Mouse (Mus musculus) thymus, postnatal 0 days (tissue): ENCODE measurements around the gene Trim31. TPM values are rescaled to one million over a fixed set of nuclear protein-coding genes. Genes with fewer than 3 reads are reported as not detected.

Experiments used
- DNase-seq: peaks from one replicate; pipeline ENCODE4 v3.0.0-alpha.2; 2015; ENCODE audit warnings: low spot score
- polyA plus RNA-seq: library from polyadenylated mRNA; unstranded; fragments of >200 nt; fragmentation: Nextera tagmentation; extraction: Ambion mirVana; gene quantifications from 2 replicates; pipeline ENCODE4 v1.2.1, GENCODE M21; 2015

Trim31 gene
- polyA plus RNA-seq, 1 experiment from 2014 or later, result 0.16 TPM

- DNase-seq, result no peak
These were observed 1.3 kb upstream of the Trim31 start for GRCm38 (mm10) chr17:36896583-36896982.

- no peak for DNase-seq
These were observed 853 bp upstream of the Trim31 start for GRCm38 (mm10) chr17:36897065-36897464.

- DNase-seq, result no peak
These were observed 1.5 kb downstream of the Trim31 start for GRCm38 (mm10) chr17:36899376-36899775.

GRCm38 (mm10) chr17:36900001-36900400 lies 2.1 kb downstream of the Trim31 start:
- DNase-seq, result no peak

GRCm38 (mm10) chr17:36900691-36901090 lies 2.8 kb downstream of the Trim31 start:
- DNase-seq, result peak; percentile 5

- no peak for DNase-seq
These were observed 5.7 kb downstream of the Trim31 start for GRCm38 (mm10) chr17:36903651-36904050.

- DNase-seq, result no peak
These were observed 10.3 kb downstream of the Trim31 start for GRCm38 (mm10) chr17:36908235-36908634.

- DNase-seq, result no peak
These were observed 11.9 kb downstream of the Trim31 start for GRCm38 (mm10) chr17:36909802-36910201.

GRCm38 (mm10) chr17:36912031-36912430 lies 14.1 kb downstream of the Trim31 start:
- no peak for DNase-seq

- peak; percentile 72 for DNase-seq
These were observed 16.2 kb downstream of the Trim31 start for GRCm38 (mm10) chr17:36914108-36914507.

- peak; percentile 63 for DNase-seq
These were observed 17.2 kb downstream of the Trim31 start for GRCm38 (mm10) chr17:36915076-36915475.

GRCm38 (mm10) chr17:36920239-36920638 lies 22.3 kb downstream of the Trim31 start:
- no peak for DNase-seq

GRCm38 (mm10) chr17:36922715-36923114 lies 24.8 kb downstream of the Trim31 start:
- no peak for DNase-seq

- no peak for DNase-seq
These were observed 25.6 kb downstream of the Trim31 start for GRCm38 (mm10) chr17:36923491-36923890.

- no peak for DNase-seq
These were observed 29.7 kb downstream of the Trim31 start for GRCm38 (mm10) chr17:36927496-36928120.

GRCm38 (mm10) chr17:36929236-36929932 lies 31.5 kb downstream of the Trim31 start:
- DNase-seq, result no peak

GRCm38 (mm10) chr17:36930233-36930632 lies 32.3 kb downstream of the Trim31 start:
- no peak for DNase-seq

- no peak for DNase-seq
These were observed 33.2 kb downstream of the Trim31 start for GRCm38 (mm10) chr17:36931130-36931529.

GRCm38 (mm10) chr17:36931806-36932205 lies 33.9 kb downstream of the Trim31 start:
- no peak for DNase-seq

- no peak for DNase-seq
These were observed 40.1 kb downstream of the Trim31 start for GRCm38 (mm10) chr17:36938056-36938455.

GRCm38 (mm10) chr17:36942391-36942790 lies 44.5 kb downstream of the Trim31 start:
- DNase-seq, result peak; percentile 18

GRCm38 (mm10) chr17:36942791-36943471 lies 45.0 kb downstream of the Trim31 start, which contains the start of gene Rnf39:
Gene Rnf39 (plus strand): TSS chr17:36942918.
- no peak for DNase-seq
